Mouse (Mus musculus): ENCODE data around the gene Csnk1d. TPM values are rescaled to one million over a fixed set of nuclear protein-coding genes. Genes with fewer than 3 reads are reported as not detected.

Csnk1d gene
- total and polyA plus RNA-seq, 3 experiments: 77.8 to 136 (median 96.8) TPM

- Histone ChIP-seq H3K4me1 (ENCODE audit: control insufficient read depth in 1 of 2, insufficient read depth in 2 of 2) (peaks cover 0 to 5% of the 10 kb centered on the region in 2 experiments; a peak in 1 of 4 replicates), H3K9ac (ENCODE audit: insufficient read depth, low read depth) (no peak overlapping the region), H3K79me2 (replicated peaks; ENCODE audit: control insufficient read depth, extremely low read depth, insufficient read depth, poor library complexity, severe bottlenecking) (peaks cover 90% of the 10 kb centered on the region), H3K27ac (ENCODE audit: insufficient read depth, low read depth) (no peak overlapping the region), H3K9me3 (replicated peaks; ENCODE audit: low read length) (no peaks in the 10 kb centered on the region), H3K36me3 (replicated peaks in 1 of 2; ENCODE audit: control insufficient read depth in 1 of 2, insufficient read depth in 1 of 2, low read length in 1 of 2) (peaks cover 89 to 99% of the 10 kb centered on the region in 2 experiments), H3K27me3 (replicated peaks) (no peaks in the 10 kb centered on the region), H3K4me2 (ENCODE audit: insufficient read depth, low read depth, poor library complexity, severe bottlenecking) (no peak overlapping the region), H3K4me3 (replicated peaks in 1 of 3; ENCODE audit: low read depth in 2 of 3, low read length in 2 of 3, poor library complexity in 1 of 3) (no peak overlapping the region)
- in situ Hi-C loops (cut with MboI; ENCODE audit: low pct_ligation_motif_present, low pct_unique_long_range_greater_than_20kb, low sequenced_read_pairs) (no loop called here), dilution Hi-C loops (cut with MboI; ENCODE audit: extremely low pct_ligation_motif_present, extremely low pct_unique_long_range_greater_than_20kb, low sequenced_read_pairs) (no loop called here)
- TF ChIP-seq NRF1 (IDR thresholded peaks at IDR 0.05; ENCODE audit: low read depth, low read length): no peak
- no peak for TF ChIP-seq MYC (IDR thresholded peaks at IDR 0.05; ENCODE audit: low read depth, low read length)
- no peak for TF ChIP-seq EP300 (IDR thresholded peaks at IDR 0.05; ENCODE audit: low read length)
- no peak for TF ChIP-seq CHD2 (IDR thresholded peaks at IDR 0.05; ENCODE audit: low read length)
- no peak for TF ChIP-seq RAD21 (IDR thresholded peaks at IDR 0.05; ENCODE audit: low read depth, low read length)
- TF ChIP-seq SIN3A (IDR thresholded peaks at IDR 0.05; ENCODE audit: low read length): no peak
- no peak for TF ChIP-seq MXI1 (IDR thresholded peaks at IDR 0.05; ENCODE audit: low read depth, low read length)
- no peak for TF ChIP-seq GABPA (IDR thresholded peaks at IDR 0.05; ENCODE audit: insufficient replicate concordance, low read depth, low read length)
- DNase-seq (ENCODE audit: extremely low read depth): no peak
Measured at GRCm38 (mm10) chr11:120979711-120980426, 11.3 kb downstream of the Csnk1d start.

- no peak for DNase-seq (ENCODE audit: extremely low read depth)
- H3K27ac ChIP-seq (ENCODE audit: insufficient read depth, low read depth): no peak overlapping the region
- H3K4me1 ChIP-seq (ENCODE audit: control insufficient read depth in 1 of 2, insufficient read depth in 2 of 2): no peaks in the 10 kb centered on the region
- H3K4me3 ChIP-seq (replicated peaks in 1 of 3; ENCODE audit: low read depth in 2 of 3, low read length in 2 of 3, poor library complexity in 1 of 3): no peak overlapping the region
- dilution Hi-C loops (cut with MboI; ENCODE audit: extremely low pct_ligation_motif_present, extremely low pct_unique_long_range_greater_than_20kb, low sequenced_read_pairs): no loop called here
- in situ Hi-C loops (cut with MboI; ENCODE audit: low pct_ligation_motif_present, low pct_unique_long_range_greater_than_20kb, low sequenced_read_pairs): no loop called here
- peaks cover 89 to 100% of the 10 kb centered on the region in 2 experiments for H3K36me3 ChIP-seq (replicated peaks in 1 of 2; ENCODE audit: control insufficient read depth in 1 of 2, insufficient read depth in 1 of 2, low read length in 1 of 2)
- H3K27me3 ChIP-seq (replicated peaks): no peaks in the 10 kb centered on the region
- H3K4me2 ChIP-seq (ENCODE audit: insufficient read depth, low read depth, poor library complexity, severe bottlenecking): no peak overlapping the region
- peaks cover 44% of the 10 kb centered on the region for H3K79me2 ChIP-seq (replicated peaks; ENCODE audit: control insufficient read depth, extremely low read depth, insufficient read depth, poor library complexity, severe bottlenecking)
- no peak overlapping the region for H3K9ac ChIP-seq (ENCODE audit: insufficient read depth, low read depth)
- no peaks in the 10 kb centered on the region for H3K9me3 ChIP-seq (replicated peaks; ENCODE audit: low read length)
- TF ChIP-seq RAD21 (IDR thresholded peaks at IDR 0.05; ENCODE audit: low read depth, low read length) (no peak), CHD2 (IDR thresholded peaks at IDR 0.05; ENCODE audit: low read length) (no peak), MAX (IDR thresholded peaks at IDR 0.05; ENCODE audit: low read length) (no peak), IRF4 (IDR thresholded peaks at IDR 0.05; ENCODE audit: low read depth, low read length) (no peak), NRF1 (IDR thresholded peaks at IDR 0.05; ENCODE audit: low read depth, low read length) (no peak), KAT2A (IDR thresholded peaks at IDR 0.05; ENCODE audit: insufficient replicate concordance, low read length) (no peak), POLR2AphosphoS2 (IDR thresholded peaks at IDR 0.05; ENCODE audit: low read depth, low read length) (0 out of 2 replicates have a peak, but pooled peaks have one; percentile 35)
Measured at GRCm38 (mm10) chr11:120973318-120973717, 17.8 kb downstream of the Csnk1d start.

DNA sequence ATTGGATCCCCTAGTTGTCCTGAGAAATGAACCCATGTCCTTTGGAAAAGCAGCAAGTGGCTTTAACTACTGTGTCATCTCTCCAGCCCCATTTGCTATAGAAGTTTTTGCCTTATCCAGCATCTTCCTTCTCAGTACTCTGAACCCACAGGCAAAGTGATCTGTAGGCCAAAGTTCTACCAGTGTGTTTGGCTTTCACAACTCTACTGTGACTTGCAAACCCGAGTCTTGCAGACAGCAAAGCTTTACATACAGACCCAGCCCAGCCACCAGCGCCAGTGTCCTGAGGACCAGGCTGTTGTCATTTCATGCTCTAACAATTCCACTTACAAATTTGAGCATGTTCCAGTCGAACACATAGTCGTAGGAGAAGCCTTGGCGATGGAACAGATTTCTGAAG is 19.9 kb downstream of the Csnk1d start:
- in situ Hi-C loops (cut with MboI; ENCODE audit: low pct_ligation_motif_present, low pct_unique_long_range_greater_than_20kb, low sequenced_read_pairs): no loop called here

More for the DNA sequence above, 19.9 kb downstream of the Csnk1d start:
- peaks cover 91 to 100% of the 10 kb centered on the region in 2 experiments for H3K36me3 ChIP-seq (replicated peaks in 1 of 2; ENCODE audit: control insufficient read depth in 1 of 2, insufficient read depth in 1 of 2, low read length in 1 of 2)
- H3K4me3 ChIP-seq (replicated peaks in 1 of 3; ENCODE audit: low read depth in 2 of 3, low read length in 2 of 3, poor library complexity in 1 of 3): no peak overlapping the region
- dilution Hi-C loops (cut with MboI; ENCODE audit: extremely low pct_ligation_motif_present, extremely low pct_unique_long_range_greater_than_20kb, low sequenced_read_pairs): no loop called here
- H3K4me1 ChIP-seq (ENCODE audit: control insufficient read depth in 1 of 2, insufficient read depth in 2 of 2): no peaks in the 10 kb centered on the region
- no peak overlapping the region for H3K9ac ChIP-seq (ENCODE audit: insufficient read depth, low read depth)
- DNase-seq (ENCODE audit: extremely low read depth): no peak
- H3K4me2 ChIP-seq (ENCODE audit: insufficient read depth, low read depth, poor library complexity, severe bottlenecking): no peak overlapping the region
- H3K27me3 ChIP-seq (replicated peaks): no peaks in the 10 kb centered on the region
- H3K27ac ChIP-seq (ENCODE audit: insufficient read depth, low read depth): no peak overlapping the region
- TF ChIP-seq POLR2AphosphoS2 (IDR thresholded peaks at IDR 0.05; ENCODE audit: low read depth, low read length): no peak
- TF ChIP-seq ZKSCAN1 (IDR thresholded peaks at IDR 0.05; ENCODE audit: borderline replicate concordance, low read depth, low read length): no peak
- no peak for TF ChIP-seq ZMIZ1 (IDR thresholded peaks at IDR 0.05; ENCODE audit: low read depth, low read length)
- no peak for TF ChIP-seq GABPA (IDR thresholded peaks at IDR 0.05; ENCODE audit: insufficient replicate concordance, low read depth, low read length)
- no peak for TF ChIP-seq CTCF (conservative IDR thresholded peaks at IDR 0.05 in 1 of 2, IDR thresholded peaks at IDR 0.05 in 1 of 2; ENCODE audit: low read depth in 2 of 2, low read length in 2 of 2)
- no peak for TF ChIP-seq CHD1 (IDR thresholded peaks at IDR 0.05; ENCODE audit: low read depth, low read length)
- TF ChIP-seq MAFK (IDR thresholded peaks at IDR 0.05; ENCODE audit: insufficient replicate concordance, low read length): no peak
- TF ChIP-seq JUND (conservative IDR thresholded peaks at IDR 0.05; ENCODE audit: low read depth, low read length): no peak
- no peak for TF ChIP-seq MEF2A (IDR thresholded peaks at IDR 0.05; ENCODE audit: borderline replicate concordance, low read depth, low read length)
- H3K79me2 ChIP-seq (replicated peaks; ENCODE audit: control insufficient read depth, extremely low read depth, insufficient read depth, poor library complexity, severe bottlenecking): peaks cover 28% of the 10 kb centered on the region
- H3K9me3 ChIP-seq (replicated peaks; ENCODE audit: low read length): no peaks in the 10 kb centered on the region
